Mouse (Mus musculus): ENCODE measurements around the gene Pdf. TPM values are rescaled to one million over a fixed set of nuclear protein-coding genes. Genes with fewer than 3 reads are reported as not detected.

The Pdf gene
- 57.8 and 60.5 TPM in 2 replicates for polyA plus RNA-seq (2015; fragmentation: Nextera tagmentation; extraction: Ambion mirVana)

- Histone ChIP-seq H3K9ac (peak within 1 kb of the TSS; percentile 84), H3K4me3 (replicated peaks) (peak within 1 kb of the TSS; percentile 83), H3K27ac (peak within 1 kb of the TSS; percentile 96), H3K36me3 (peaks cover 83% of the 10 kb centered on the region), H3K4me2 (peak within 1 kb of the TSS; percentile 78), H3K4me1 (peaks cover 23% of the 10 kb centered on the region), H3K27me3 (no peaks in the 10 kb centered on the region), H3K9me3 (replicated peaks) (no peaks in the 10 kb centered on the region)
- under 1% methylated on average over 87 of the region's 87 CpGs for WGBS
- ATAC-seq (replicated peaks; ENCODE audit: low FRiP score): peak; percentile 88
Observed at GRCm38 (mm10) chr8:107048061-107048941, at the start of gene Pdf. Gene Pdf (minus strand): TSS chr8:107048614.

GRCm38 (mm10) chr8:107096366-107097036 lies 48.1 kb upstream of the Pdf start, which contains the start of gene Terf2:
Gene Terf2 (minus strand): TSS chr8:107096547.
- Histone ChIP-seq H3K27ac (peak within 1 kb of the TSS; percentile 93), H3K4me3 (replicated peaks) (peak within 1 kb of the TSS; percentile 72), H3K9ac (peak within 1 kb of the TSS; percentile 75), H3K4me1 (peaks cover 21% of the 10 kb centered on the region), H3K27me3 (no peaks in the 10 kb centered on the region), H3K4me2 (peak within 1 kb of the TSS; percentile 63), H3K9me3 (replicated peaks) (no peaks in the 10 kb centered on the region), H3K36me3 (peaks cover 28% of the 10 kb centered on the region)
- peak; percentile 94 for ATAC-seq (replicated peaks; ENCODE audit: low FRiP score)
- WGBS: 5% methylated on average over 36 of the region's 39 CpGs

- H3K27ac ChIP-seq: peak overlapping the region; percentile 93
- H3K36me3 ChIP-seq: peaks cover 34% of the 10 kb centered on the region
- H3K4me1 ChIP-seq: peaks cover 21% of the 10 kb centered on the region
- H3K9me3 ChIP-seq (replicated peaks): no peaks in the 10 kb centered on the region
- peak overlapping the region; percentile 63 for H3K4me2 ChIP-seq
- ATAC-seq (replicated peaks; ENCODE audit: low FRiP score): peak; percentile 85
- H3K4me3 ChIP-seq (replicated peaks): peak overlapping the region; percentile 72
- peak overlapping the region; percentile 75 for H3K9ac ChIP-seq
- WGBS: under 1% methylated on average over 51 of the region's 53 CpGs
- H3K27me3 ChIP-seq: no peaks in the 10 kb centered on the region
Observed at GRCm38 (mm10) chr8:107095717-107096365, 47.4 kb upstream of the Pdf start.

GRCm38 (mm10) chr8:107090531-107090930 lies 42.1 kb upstream of the Pdf start:
- no peaks in the 10 kb centered on the region for H3K9me3 ChIP-seq (replicated peaks)
- H3K4me1 ChIP-seq: peaks cover 17% of the 10 kb centered on the region
- H3K27ac ChIP-seq: no peak overlapping the region
- WGBS: 92% methylated on average over 7 of the region's 7 CpGs
- no peaks in the 10 kb centered on the region for H3K27me3 ChIP-seq
- H3K4me2 ChIP-seq: no peak overlapping the region
- H3K36me3 ChIP-seq: peaks cover 84% of the 10 kb centered on the region
- no peak overlapping the region for H3K4me3 ChIP-seq (replicated peaks)
- no peak for ATAC-seq (replicated peaks; ENCODE audit: low FRiP score)
- H3K9ac ChIP-seq: no peak overlapping the region

GRCm38 (mm10) chr8:107088526-107089063 lies 40.2 kb upstream of the Pdf start:
- WGBS: 94% methylated on average over 5 of the region's 5 CpGs
- Histone ChIP-seq H3K36me3 (peaks cover 93% of the 10 kb centered on the region), H3K27ac (no peak overlapping the region), H3K9ac (no peak overlapping the region), H3K27me3 (no peaks in the 10 kb centered on the region), H3K4me2 (no peak overlapping the region), H3K4me1 (no peaks in the 10 kb centered on the region), H3K9me3 (replicated peaks) (no peaks in the 10 kb centered on the region), H3K4me3 (replicated peaks) (no peak overlapping the region)
- ATAC-seq (replicated peaks; ENCODE audit: low FRiP score): no peak

GRCm38 (mm10) chr8:107086018-107086417 lies 37.6 kb upstream of the Pdf start:
- Histone ChIP-seq H3K4me1 (no peaks in the 10 kb centered on the region), H3K4me2 (no peak overlapping the region), H3K9ac (no peak overlapping the region), H3K4me3 (replicated peaks) (no peak overlapping the region), H3K27ac (no peak overlapping the region), H3K9me3 (replicated peaks) (no peaks in the 10 kb centered on the region), H3K36me3 (peaks cover 94% of the 10 kb centered on the region), H3K27me3 (no peaks in the 10 kb centered on the region)
- 99% methylated on average over 5 of the region's 5 CpGs for WGBS
- no peak for ATAC-seq (replicated peaks; ENCODE audit: low FRiP score)

- Histone ChIP-seq H3K4me3 (replicated peaks) (no peak overlapping the region), H3K27me3 (no peaks in the 10 kb centered on the region), H3K9me3 (replicated peaks) (no peaks in the 10 kb centered on the region), H3K36me3 (peaks cover 94% of the 10 kb centered on the region), H3K4me2 (no peak overlapping the region), H3K4me1 (no peaks in the 10 kb centered on the region), H3K27ac (no peak overlapping the region), H3K9ac (no peak overlapping the region)
- no peak for ATAC-seq (replicated peaks; ENCODE audit: low FRiP score)
- WGBS: 95% methylated on average over 17 of the region's 17 CpGs
Observed at GRCm38 (mm10) chr8:107085358-107085757, 36.9 kb upstream of the Pdf start.

GRCm38 (mm10) chr8:107076239-107076888 lies 27.9 kb upstream of the Pdf start:
- H3K27ac ChIP-seq: no peak overlapping the region
- ATAC-seq (replicated peaks; ENCODE audit: low FRiP score): no peak
- no peak overlapping the region for H3K4me3 ChIP-seq (replicated peaks)
- no peak overlapping the region for H3K4me2 ChIP-seq
- no peak overlapping the region for H3K9ac ChIP-seq
- 90% methylated on average over 7 of the region's 7 CpGs for WGBS
- H3K4me1 ChIP-seq: no peaks in the 10 kb centered on the region
- H3K9me3 ChIP-seq (replicated peaks): no peaks in the 10 kb centered on the region
- H3K36me3 ChIP-seq: peaks cover 97% of the 10 kb centered on the region
- no peaks in the 10 kb centered on the region for H3K27me3 ChIP-seq

- H3K27ac ChIP-seq: no peak overlapping the region
- no peak overlapping the region for H3K4me3 ChIP-seq (replicated peaks)
- no peak overlapping the region for H3K4me2 ChIP-seq
- 85% methylated on average over 1 of the region's 1 CpGs for WGBS
- H3K9me3 ChIP-seq (replicated peaks): no peaks in the 10 kb centered on the region
- no peaks in the 10 kb centered on the region for H3K27me3 ChIP-seq
- H3K4me1 ChIP-seq: no peaks in the 10 kb centered on the region
- peaks cover 96% of the 10 kb centered on the region for H3K36me3 ChIP-seq
- H3K9ac ChIP-seq: no peak overlapping the region
- ATAC-seq (replicated peaks; ENCODE audit: low FRiP score): no peak
Observed at GRCm38 (mm10) chr8:107074128-107074527, 25.7 kb upstream of the Pdf start.

GRCm38 (mm10) chr8:107073706-107074105 lies 25.3 kb upstream of the Pdf start:
- 74% methylated on average over 4 of the region's 4 CpGs for WGBS
- H3K4me3 ChIP-seq (replicated peaks): no peak overlapping the region
- H3K27ac ChIP-seq: no peak overlapping the region
- H3K4me1 ChIP-seq: peaks cover 3% of the 10 kb centered on the region; the same call in 1 of the 2 replicates
- no peak overlapping the region for H3K4me2 ChIP-seq
- no peak for ATAC-seq (replicated peaks; ENCODE audit: low FRiP score)
- no peak overlapping the region for H3K9ac ChIP-seq
- H3K27me3 ChIP-seq: no peaks in the 10 kb centered on the region
- peaks cover 95% of the 10 kb centered on the region for H3K36me3 ChIP-seq
- no peaks in the 10 kb centered on the region for H3K9me3 ChIP-seq (replicated peaks)

Data from kidney, embryonic 15.5 days (tissue).